Mouse (Mus musculus) neural tube, embryonic 10.5 days (tissue): ENCODE results near the gene Asic2.
A peak's percentile ranks its signal among the peaks of the same experiment; 100 is the strongest.

Source experiments
- DNase-seq: peaks from one replicate; pipeline ENCODE4 v3.0.0-alpha.2; 2017; ENCODE audit warnings: low spot score; ENCODE audit errors: extremely low spot score

Gene Asic2

GRCm38 (mm10) chr11:81521881-81522280 lies 446.4 kb downstream of the Asic2 start:
- DNase-seq = no peak

GRCm38 (mm10) chr11:81518001-81518955 lies 450.0 kb downstream of the Asic2 start:
- DNase-seq = no peak

GRCm38 (mm10) chr11:81515754-81516153 lies 452.5 kb downstream of the Asic2 start:
- DNase-seq = no peak

GRCm38 (mm10) chr11:81512434-81512833 lies 455.8 kb downstream of the Asic2 start:
- no peak for DNase-seq

GRCm38 (mm10) chr11:81511401-81511800 lies 456.9 kb downstream of the Asic2 start:
- DNase-seq = no peak

- no peak for DNase-seq
Measured at GRCm38 (mm10) chr11:81508385-81509233, 459.6 kb downstream of the Asic2 start.

DNA sequence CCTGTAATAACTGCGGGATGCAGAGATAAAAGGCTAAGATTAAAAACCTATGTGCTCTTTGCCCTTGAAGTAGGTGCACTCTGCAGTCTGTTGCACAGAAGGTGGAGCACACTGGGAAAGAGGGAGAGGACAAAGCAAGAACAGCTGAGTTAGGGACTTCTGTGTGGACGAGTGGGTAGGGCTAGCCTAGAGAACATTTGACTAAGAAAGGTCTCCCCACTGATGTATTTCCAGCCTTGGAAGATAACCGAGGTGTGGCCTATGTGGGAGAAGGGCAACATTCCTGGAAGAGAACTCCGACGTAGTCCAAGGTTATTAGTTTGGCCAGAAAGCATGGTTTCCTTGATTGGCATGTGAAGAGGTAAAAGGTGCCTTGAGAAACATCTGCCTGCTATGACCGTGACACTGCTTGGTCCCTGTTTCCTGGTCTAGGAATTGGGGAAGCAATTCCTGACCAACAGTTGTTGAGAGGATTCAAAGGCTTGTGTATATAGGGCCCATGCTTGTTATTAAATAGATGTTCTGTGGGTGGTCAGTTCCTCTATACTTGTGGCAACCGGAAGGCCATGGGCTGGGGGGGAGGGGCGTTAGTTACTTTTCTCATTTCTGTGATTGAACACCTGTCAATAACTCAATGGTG lies 463.3 kb downstream of the Asic2 start:
- no peak for DNase-seq

DNA sequence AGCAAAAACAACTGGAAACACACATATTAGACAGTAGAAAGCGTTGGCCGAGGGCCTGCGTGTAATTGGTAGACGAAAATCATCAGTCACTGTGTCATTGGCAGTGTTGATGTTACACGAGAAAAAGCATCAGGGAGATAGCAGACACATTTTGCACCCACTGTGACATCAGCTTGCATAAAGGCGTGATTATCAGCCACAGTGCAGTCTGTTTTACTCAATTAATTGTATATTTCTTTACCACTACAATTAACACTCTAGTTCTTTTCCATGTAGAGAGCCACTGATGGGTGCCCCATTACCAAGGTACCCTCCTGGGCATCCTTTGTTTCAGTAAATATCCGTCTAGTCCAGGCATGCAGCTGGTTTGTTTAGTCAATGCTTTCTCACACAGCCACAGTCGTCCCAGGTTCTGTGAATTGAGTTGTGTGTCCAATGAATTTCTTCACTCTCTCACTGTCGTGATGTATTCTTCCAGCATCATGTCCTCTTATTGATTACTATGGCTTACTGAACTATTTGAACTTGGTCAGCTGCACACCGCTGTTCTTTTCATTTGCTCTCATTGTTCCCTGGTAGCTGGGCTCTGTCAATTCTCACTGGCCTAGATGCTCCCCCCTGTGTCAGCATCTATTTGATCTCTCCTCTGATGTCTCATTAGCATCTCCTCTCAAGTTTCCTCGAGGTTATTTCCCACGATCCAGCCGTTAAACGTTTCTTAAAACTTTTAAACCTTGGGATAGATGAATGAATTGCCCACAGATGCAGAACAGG lies 466.6 kb downstream of the Asic2 start:
- DNase-seq = no peak

- DNase-seq = no peak
Measured at GRCm38 (mm10) chr11:81498990-81499389, 469.3 kb downstream of the Asic2 start.

DNA sequence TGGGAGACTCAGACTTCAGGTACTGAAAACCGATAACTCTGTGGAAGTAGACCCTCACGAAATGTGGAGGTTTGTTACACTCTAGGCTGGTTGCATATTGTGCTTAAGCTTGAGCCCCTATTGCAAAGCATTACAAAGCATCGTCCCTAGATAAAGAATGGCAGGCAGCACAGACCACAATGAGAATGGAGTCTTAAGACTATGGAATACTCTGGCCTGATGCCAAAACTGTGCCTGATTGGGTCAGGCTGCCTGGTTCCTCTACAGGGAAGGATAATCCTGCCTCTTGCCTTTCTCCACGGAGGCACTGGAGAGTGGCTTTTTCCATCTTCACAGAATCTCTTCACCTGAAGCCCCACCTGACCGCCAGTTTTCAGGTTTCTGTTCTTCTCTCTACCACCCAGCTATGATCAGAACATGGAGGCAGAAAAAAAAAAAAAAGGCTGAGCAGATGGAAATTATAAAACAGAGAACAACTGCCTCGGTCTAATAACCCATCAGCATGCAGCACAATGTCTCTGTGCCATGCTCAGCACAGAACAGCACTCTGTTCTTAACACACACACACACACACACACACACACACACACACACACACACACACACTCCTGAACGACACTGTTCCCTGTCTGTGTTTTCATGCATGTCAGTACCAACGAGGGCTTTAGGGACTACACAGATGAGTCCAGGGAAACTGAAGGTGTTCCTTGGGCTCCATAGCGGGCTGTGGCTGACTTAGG lies 470.4 kb downstream of the Asic2 start:
- no peak for DNase-seq

DNA sequence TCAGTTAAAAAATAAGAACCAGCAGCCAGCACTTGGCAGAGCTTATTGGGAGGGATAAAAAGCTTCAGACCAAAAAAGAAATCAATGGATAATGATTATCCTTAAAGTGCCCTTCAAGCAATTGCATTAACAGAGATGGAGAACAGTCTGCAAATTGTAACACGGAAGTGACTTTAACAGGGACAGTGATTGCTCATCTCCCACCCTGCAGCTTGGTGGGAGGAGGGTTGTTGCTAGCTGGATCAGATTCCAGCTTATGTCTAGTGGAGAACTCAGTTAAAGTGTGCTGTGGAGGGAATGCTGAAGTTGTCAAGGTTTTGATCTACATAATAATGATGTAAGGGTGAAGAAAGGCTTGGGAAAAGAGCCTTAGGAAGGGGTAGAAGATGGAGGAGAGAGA lies 471.8 kb downstream of the Asic2 start:
- DNase-seq = no peak

GRCm38 (mm10) chr11:81492351-81492750 lies 475.9 kb downstream of the Asic2 start:
- DNase-seq = no peak

DNA sequence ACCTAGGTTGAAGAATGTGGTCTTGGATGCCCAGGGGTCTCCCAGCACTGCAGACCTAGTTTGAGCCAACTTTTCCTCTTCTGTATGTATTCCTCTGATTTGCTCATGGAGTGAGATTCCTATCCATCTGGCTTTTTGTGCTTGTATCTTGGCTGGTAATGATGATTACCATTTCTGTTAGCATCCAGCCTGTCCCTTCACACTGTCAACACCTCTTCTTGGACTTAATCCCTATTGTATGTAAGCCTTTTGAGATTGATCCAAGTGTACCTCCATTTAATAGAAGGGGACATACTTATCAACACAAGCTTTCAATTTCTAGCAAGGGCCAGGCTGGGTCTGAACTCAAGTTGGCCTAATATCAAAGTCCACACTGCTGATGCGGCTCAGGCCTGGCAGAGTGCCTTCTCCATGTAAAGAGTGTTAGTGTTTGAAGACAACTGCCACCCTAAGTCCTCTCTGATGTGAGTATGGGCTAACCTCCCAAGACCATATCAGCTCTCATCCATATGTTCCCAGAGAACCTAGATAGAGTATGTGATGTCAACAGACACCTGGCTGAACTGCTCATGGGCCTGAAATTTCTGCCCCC lies 479.0 kb downstream of the Asic2 start:
- DNase-seq = no peak

DNA sequence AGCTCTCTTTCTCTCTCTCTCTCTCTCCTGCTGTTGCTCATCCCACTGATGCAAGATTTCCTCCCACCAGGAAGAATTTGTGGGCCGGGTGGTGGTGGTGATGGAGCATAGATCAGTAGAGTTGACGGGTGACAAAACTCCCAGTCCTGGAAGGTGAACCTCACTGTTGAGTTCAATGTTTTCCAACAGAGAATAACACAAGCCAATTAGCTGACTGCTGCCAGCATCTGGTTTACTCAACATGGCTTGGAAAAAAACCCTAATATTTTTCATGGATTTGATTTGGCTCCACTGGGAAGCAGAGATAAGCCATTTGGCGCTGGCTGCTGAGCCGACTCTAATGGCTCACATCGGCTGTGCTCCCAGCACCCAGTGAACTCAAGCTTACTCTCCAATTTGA lies 479.6 kb downstream of the Asic2 start:
- no peak for DNase-seq

GRCm38 (mm10) chr11:81486265-81486940 lies 481.9 kb downstream of the Asic2 start:
- no peak for DNase-seq

DNA sequence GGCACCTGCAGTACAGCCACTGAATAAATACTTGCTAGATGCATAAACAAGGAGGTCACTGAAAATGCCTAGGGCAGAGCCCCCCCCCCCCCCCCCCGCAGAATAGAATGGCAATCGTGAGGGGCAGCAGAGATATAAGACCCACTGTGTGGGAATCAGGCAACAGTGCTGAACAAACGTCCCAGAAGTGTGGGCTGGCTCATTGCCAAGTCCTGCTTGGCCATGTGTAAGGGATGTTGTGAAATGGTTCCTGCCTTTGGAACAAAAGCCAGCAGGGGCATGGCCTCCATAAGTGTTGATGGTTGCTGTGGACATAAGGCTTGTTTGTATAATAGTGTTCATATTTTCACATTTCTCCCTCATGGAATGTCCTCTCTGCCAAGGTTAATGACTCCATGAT lies 487.1 kb downstream of the Asic2 start:
- no peak for DNase-seq

DNA sequence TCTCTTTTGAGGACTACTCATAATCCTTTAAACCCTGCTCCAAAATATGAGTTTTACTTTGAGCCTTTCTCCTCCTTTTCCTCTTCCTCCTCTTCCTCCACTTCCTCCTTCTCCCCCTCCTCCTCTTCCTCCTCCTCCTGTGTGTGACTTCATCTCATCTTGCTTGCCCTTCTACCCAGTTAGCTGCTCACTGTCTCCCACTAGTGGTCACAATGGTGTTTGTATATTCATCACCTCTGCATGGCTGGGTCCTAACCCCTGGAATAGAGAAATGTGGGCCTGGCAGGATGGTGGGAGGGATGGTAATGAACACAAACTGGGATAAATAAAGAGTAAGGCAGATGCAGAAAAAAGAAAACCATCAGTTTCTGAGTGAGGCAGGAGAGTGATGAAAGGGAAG lies 492.0 kb downstream of the Asic2 start:
- no peak for DNase-seq

GRCm38 (mm10) chr11:81474121-81474520 lies 494.1 kb downstream of the Asic2 start:
- no peak for DNase-seq

DNA sequence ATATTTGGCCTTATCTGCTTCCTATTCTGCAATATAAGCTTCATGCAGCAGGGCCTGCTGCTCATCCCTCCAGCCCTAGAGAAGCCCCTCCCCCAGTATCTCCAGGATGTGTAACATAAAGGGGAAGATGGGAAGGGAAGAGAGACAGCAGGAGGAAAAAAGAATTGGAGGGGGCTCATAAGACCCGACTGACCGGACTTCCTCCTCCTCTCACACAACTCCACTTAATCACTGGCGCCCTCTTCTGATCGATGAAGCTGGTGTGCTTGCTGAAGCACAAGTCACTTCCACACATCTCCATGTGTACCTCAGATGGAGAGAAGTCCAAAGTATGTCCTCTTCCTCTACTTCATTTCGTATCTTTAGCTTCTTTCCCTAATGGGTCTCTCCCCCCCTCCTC lies 506.1 kb downstream of the Asic2 start:
- peak; percentile 32 for DNase-seq
